Mouse (Mus musculus) limb, embryonic 14.5 days (tissue): ENCODE data around the gene Mid2. TPM values are rescaled to one million over a fixed set of nuclear protein-coding genes. Genes with fewer than 3 reads are reported as not detected.
"Not testable (repeated sequence)": the region's sequence is repeated elsewhere in the genome, so short reads cannot be mapped to it uniquely, and the experiment has no call there.

Experiments
- ATAC-seq: fragments of 200-750 bp; cut with Nextera tagmentation; 2 replicates; pipeline ENCODE4 v1.8.0; 2017; ENCODE audit warnings: low read depth, moderate number of reproducible peaks, moderate TSS enrichment; ENCODE audit not compliant: low FRiP score
- DNase-seq: peaks from one replicate; pipeline ENCODE4 v3.0.0-alpha.2; 2015; ENCODE audit warnings: low spot score
- H3K27ac ChIP-seq: fragments of 300-500 bp; sonication (generic); replicated peaks from 2 replicates; pipeline ENCODE4 v1.5.1; 2014; ENCODE audit warnings: low read depth, mild to moderate bottlenecking, low read length, moderate library complexity, mixed read lengths
- H3K27me3 ChIP-seq: fragments of 300-500 bp; sonication (generic); 2 replicates; pipeline ENCODE4 v1.6.1; 2014; ENCODE audit warnings: low read length, mixed read lengths; ENCODE audit not compliant: control insufficient read depth, insufficient read depth
- H3K36me3 ChIP-seq: fragments of 300-500 bp; sonication (generic); 2 replicates; pipeline ENCODE4 v1.6.1; 2014; ENCODE audit warnings: mild to moderate bottlenecking, low read length, moderate library complexity, mixed read lengths; ENCODE audit not compliant: control insufficient read depth, insufficient read depth
- H3K4me1 ChIP-seq: fragments of 300-500 bp; sonication (generic); 2 replicates; pipeline ENCODE4 v1.6.1; 2014; ENCODE audit warnings: antibody characterized with exemption, low read length, mixed read lengths; ENCODE audit not compliant: control insufficient read depth, insufficient read depth
- H3K4me2 ChIP-seq: fragments of 300-500 bp; sonication (generic); replicated peaks from 2 replicates; pipeline ENCODE4 v1.6.1; 2014; ENCODE audit warnings: low read depth, mild to moderate bottlenecking, low read length, moderate library complexity; ENCODE audit not compliant: severe bottlenecking
- H3K4me3 ChIP-seq: fragments of 300-500 bp; sonication (generic); replicated peaks from 2 replicates; pipeline ENCODE4 v1.5.1; 2014; ENCODE audit warnings: low read length
- H3K9ac ChIP-seq: fragments of 300-500 bp; sonication (generic); 2 replicates; pipeline ENCODE4 v1.6.1; 2014; ENCODE audit warnings: mild to moderate bottlenecking, low read depth, low read length, moderate library complexity; ENCODE audit not compliant: severe bottlenecking
- H3K9me3 ChIP-seq: fragments of 300-500 bp; sonication (generic); 2 replicates; pipeline ENCODE4 v1.6.1; 2016; ENCODE audit warnings: low read length; ENCODE audit not compliant: control insufficient read depth
- POLR2A ChIP-seq: fragments of 200-500 bp; IDR thresholded peaks from 2 replicates; pipeline ENCODE4 v1.8.0; 2012; ENCODE audit warnings: inconsistent platforms, mild to moderate bottlenecking, moderate library complexity, borderline replicate concordance; ENCODE audit not compliant: insufficient read depth, insufficient read length; ENCODE audit errors: extremely low read depth
- WGBS: fragments of 180-500 bp; shearing (Covaris S2); extraction: QIAGEN DNeasy Blood & Tissue Kit; methylation state at CpG from one replicate; pipeline ENCODE4 v1.1.7; 2014; 5-methylcytosine and 5-hydroxymethylcytosine counted together
- polyA plus RNA-seq, 2 experiments: library from polyadenylated mRNA; depleted of rRNA in 1 of 2; stranded (reverse) in 1 of 2; unstranded in 1 of 2; fragments of >200 nt; fragmentation: Nextera tagmentation in 1 of 2; extraction: Ambion mirVana in 1 of 2; gene quantifications; 2 replicates each; pipeline versions ENCODE4 v1.2.1 to v1.2.3; 2012 to 2014

Mid2 gene
- polyA plus RNA-seq, 2 experiments, result 7.4 TPM

- Histone ChIP-seq H3K4me3 (no peak overlapping the region), H3K4me1 (no peaks in the 10 kb centered on the region), H3K36me3 (no peaks in the 10 kb centered on the region), H3K27ac (no peak overlapping the region), H3K27me3 (no peaks in the 10 kb centered on the region; the same call in 1 of the 2 replicates), H3K9ac (no peak overlapping the region), H3K4me2 (no peak overlapping the region), H3K9me3 (no peaks in the 10 kb centered on the region)
- ATAC-seq (no peak), DNase-seq (no peak)
- no peak for TF ChIP-seq POLR2A
- 83% methylated on average over 2 of the region's 2 CpGs for WGBS
These were observed 883 bp upstream of the Mid2 start for GRCm38 (mm10) chrX:140663516-140663915.

GRCm38 (mm10) chrX:140665242-140665810, 927 bp downstream of the Mid2 start:
- no peak for TF ChIP-seq POLR2A
- no peaks in the 10 kb centered on the region for H3K9me3 ChIP-seq
- peak overlapping the region; percentile 70 for H3K9ac ChIP-seq
- ATAC-seq (0 out of 2 replicates have a peak, but pooled peaks have one; percentile 12), DNase-seq (no peak)
- no peaks in the 10 kb centered on the region; the same call in 1 of the 2 replicates for H3K27me3 ChIP-seq
- H3K4me2 ChIP-seq, result peak overlapping the region; percentile 72
- 23% methylated on average over 22 of the region's 47 CpGs for WGBS
- peak overlapping the region; percentile 52 for H3K4me3 ChIP-seq
- no peaks in the 10 kb centered on the region for H3K4me1 ChIP-seq
- 0 out of 2 replicates have a peak overlapping the region, but pooled peaks have one; percentile 5 for H3K27ac ChIP-seq
- no peaks in the 10 kb centered on the region for H3K36me3 ChIP-seq

- DNase-seq (no peak), ATAC-seq (no peak)
- TF ChIP-seq POLR2A, result no peak
- Histone ChIP-seq H3K27ac (no peak overlapping the region), H3K4me1 (no peaks in the 10 kb centered on the region), H3K4me2 (no peak overlapping the region), H3K4me3 (no peak overlapping the region), H3K36me3 (no peaks in the 10 kb centered on the region), H3K9ac (no peak overlapping the region), H3K27me3 (no peaks in the 10 kb centered on the region), H3K9me3 (no peaks in the 10 kb centered on the region)
- 80% methylated on average over 5 of the region's 5 CpGs for WGBS
These were observed 11.0 kb downstream of the Mid2 start for GRCm38 (mm10) chrX:140675444-140675843.

GRCm38 (mm10) chrX:140688335-140688734, 23.9 kb downstream of the Mid2 start:
- Histone ChIP-seq H3K4me2 (no peak overlapping the region), H3K9me3 (no peaks in the 10 kb centered on the region), H3K27ac (no peak overlapping the region), H3K36me3 (no peaks in the 10 kb centered on the region), H3K4me1 (no peaks in the 10 kb centered on the region), H3K4me3 (no peak overlapping the region), H3K9ac (no peak overlapping the region), H3K27me3 (peaks cover 10% of the 10 kb centered on the region; the same call in 1 of the 2 replicates)
- 93% methylated on average over 2 of the region's 2 CpGs for WGBS
- DNase-seq (no peak), ATAC-seq (no peak)
- no peak for TF ChIP-seq POLR2A

GRCm38 (mm10) chrX:140697872-140698463, 33.6 kb downstream of the Mid2 start:
- not testable (repeated sequence) for ATAC-seq, H3K9ac ChIP-seq, H3K36me3 ChIP-seq, H3K4me3 ChIP-seq, H3K4me2 ChIP-seq, H3K27ac ChIP-seq, H3K9me3 ChIP-seq, H3K27me3 ChIP-seq, H3K4me1 ChIP-seq, DNase-seq
- 63% methylated on average over 6 of the region's 7 CpGs for WGBS

GRCm38 (mm10) chrX:140703224-140703623, 38.8 kb downstream of the Mid2 start:
- Histone ChIP-seq H3K27me3 (no peaks in the 10 kb centered on the region; the same call in 1 of the 2 replicates), H3K36me3 (no peaks in the 10 kb centered on the region), H3K4me3 (no peak overlapping the region), H3K4me1 (no peaks in the 10 kb centered on the region), H3K27ac (no peak overlapping the region), H3K4me2 (no peak overlapping the region), H3K9ac (no peak overlapping the region), H3K9me3 (no peaks in the 10 kb centered on the region)
- no peak for TF ChIP-seq POLR2A
- DNase-seq, result no peak
- no peak for ATAC-seq
- 88% methylated on average over 1 of the region's 1 CpGs for WGBS
